ENCODE assay signal across 8 mouse cellular contexts in the genomic region with DNA sequence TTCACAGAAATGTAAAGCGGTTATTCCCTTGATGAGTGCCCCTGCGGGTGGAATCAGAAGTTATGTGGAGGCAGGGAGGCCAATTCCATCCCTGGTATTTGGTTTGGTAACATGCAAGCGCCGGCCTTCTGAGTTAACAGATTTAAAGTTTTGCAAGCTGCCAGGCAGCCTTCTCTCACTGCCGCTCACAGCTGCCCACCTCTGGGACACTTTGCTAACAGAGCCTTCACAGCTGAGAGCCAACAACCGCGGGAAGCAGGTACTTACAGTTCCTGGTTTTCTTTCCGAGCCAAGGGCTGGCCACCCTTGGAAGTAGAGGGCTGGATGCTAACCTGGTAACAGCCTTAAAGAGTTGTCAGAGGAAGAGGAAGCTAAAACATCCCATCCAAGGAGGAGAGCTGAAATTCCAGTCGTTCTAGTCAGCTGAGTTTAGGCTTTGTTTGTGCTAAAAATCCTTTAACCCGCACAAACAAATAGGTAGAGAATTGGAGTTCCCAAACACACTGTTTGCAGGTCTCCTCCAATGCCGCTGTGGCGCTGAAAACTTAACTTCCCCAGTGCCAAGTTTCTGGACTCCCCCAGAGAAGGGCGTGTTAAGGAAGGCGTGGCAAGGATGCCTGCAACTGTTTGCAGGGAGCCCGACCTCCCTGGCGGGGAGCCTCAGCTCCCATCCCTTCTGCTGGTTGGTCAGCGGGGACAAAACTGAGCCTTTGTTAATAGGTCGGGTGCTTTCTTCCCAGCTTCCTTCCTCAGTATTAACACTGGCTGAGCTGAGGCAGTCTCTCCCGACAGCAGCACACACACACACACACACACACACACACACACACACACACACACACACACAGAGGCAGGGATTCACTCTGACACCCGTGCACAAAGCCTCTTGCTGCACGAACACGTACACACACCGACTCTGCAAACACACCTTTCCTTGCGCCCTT. TPM values are rescaled to one million over a fixed set of nuclear protein-coding genes. Genes with fewer than 3 reads are reported as not detected.
A peak's percentile ranks its signal among the peaks of the same experiment; 100 is the strongest.
DNase-seq lines count a peak whose midpoint lies in the region; ATAC-seq and TF ChIP-seq lines count a peak whose summit lies in the region.

A gene (minus strand): TSS at position 706 of the 944 bp plus-strand sequence.

- 0 out of 2 replicates have a peak, but pooled peaks cover 2% of the 10 kb centered on the region for H3K27me3 ChIP-seq in heart, adult 2 months (ENCODE audit: control insufficient read depth, insufficient read depth, low read length)
- no peaks in the 10 kb centered on the region; the same call in 1 of the 2 replicates for H3K27me3 ChIP-seq in intestine, postnatal 0 days (replicated peaks; ENCODE audit: control insufficient read depth, insufficient read depth, low read length)
- no peaks in the 10 kb centered on the region; the same call in 1 of the 2 replicates for H3K27me3 ChIP-seq in liver, embryonic 14.5 days (ENCODE audit: control insufficient read depth, insufficient read depth, low read length)
- H3K27me3 ChIP-seq in neural tube, embryonic 13.5 days: peaks cover 21% of the 10 kb centered on the region

- peaks cover 4 to 5% of the 10 kb centered on the region in 2 experiments; a peak in 3 of 4 replicates for H3K4me1 ChIP-seq in ES-E14 (ENCODE audit: control insufficient read depth in 2 of 2, insufficient read depth in 2 of 2, low read length in 2 of 2, poor library complexity in 1 of 2)
- no peaks in the 10 kb centered on the region for H3K4me1 ChIP-seq in heart, adult 2 months (ENCODE audit: control insufficient read depth, insufficient read depth, low read length)
- H3K4me1 ChIP-seq in intestine, postnatal 0 days (replicated peaks; ENCODE audit: control insufficient read depth, insufficient read depth, low read length): no peaks in the 10 kb centered on the region
- H3K4me1 ChIP-seq in liver, embryonic 14.5 days (replicated peaks; ENCODE audit: control insufficient read depth in 2 of 2, insufficient read depth in 2 of 2, low read length in 1 of 2): no peaks in the 10 kb centered on the region
- peaks cover 27% of the 10 kb centered on the region for H3K4me1 ChIP-seq in neural tube, embryonic 13.5 days (replicated peaks)

- no peak for ATAC-seq in intestine, postnatal 0 days
- ATAC-seq in liver, embryonic 14.5 days (ENCODE audit: insufficient read depth): no peak
- ATAC-seq in neural tube, embryonic 13.5 days (ENCODE audit: low read depth): peak; percentile 75

- no peak for TF ChIP-seq POLR2A in heart, adult 2 months (IDR thresholded peaks at IDR 0.05; ENCODE audit: insufficient read depth, low read depth, low read length)

- peak within 1 kb of the TSS; percentile 19 to 22; a peak in 2 of 4 replicates for H3K4me3 ChIP-seq in ES-E14 (ENCODE audit: insufficient read depth in 1 of 2, low read depth in 1 of 2, low read length in 2 of 2, poor library complexity in 1 of 2, severe bottlenecking in 1 of 2)
- no peak within 1 kb of the TSS; the same call in 1 of the 2 replicates for H3K4me3 ChIP-seq in heart, adult 2 months
- peak within 1 kb of the TSS; percentile 34 for H3K4me3 ChIP-seq in intestine, postnatal 0 days (ENCODE audit: low read depth, low read length)
- peak within 1 kb of the TSS; percentile 8 to 48 for H3K4me3 ChIP-seq in liver, embryonic 14.5 days (ENCODE audit: insufficient read depth in 1 of 2, low read depth in 2 of 2, low read length in 2 of 2)
- peak within 1 kb of the TSS; percentile 30 for H3K4me3 ChIP-seq in neural tube, embryonic 13.5 days

- TF ChIP-seq EP300 in heart, adult 2 months (IDR thresholded peaks at IDR 0.05; ENCODE audit: insufficient read depth, low read depth, low read length): no peak
- no peak for TF ChIP-seq EP300 in liver, embryonic 14.5 days (IDR thresholded peaks at IDR 0.05; ENCODE audit: low read depth)

- peak within 1 kb of the TSS; percentile 49 for H3K4me2 ChIP-seq in intestine, postnatal 0 days (replicated peaks; ENCODE audit: low read depth)
- H3K4me2 ChIP-seq in liver, embryonic 14.5 days (ENCODE audit: low read depth): peak within 1 kb of the TSS; percentile 15; the same call in 1 of the 2 replicates
- peak within 1 kb of the TSS; percentile 55 for H3K4me2 ChIP-seq in neural tube, embryonic 13.5 days

- H3K36me3 ChIP-seq in ES-E14 (ENCODE audit: control insufficient read depth, insufficient read depth, low read length, poor library complexity, severe bottlenecking): no peaks in the 10 kb centered on the region
- H3K36me3 ChIP-seq in heart, adult 2 months (ENCODE audit: control insufficient read depth, insufficient read depth, low read length): no peaks in the 10 kb centered on the region
- no peaks in the 10 kb centered on the region for H3K36me3 ChIP-seq in intestine, postnatal 0 days (ENCODE audit: control insufficient read depth, insufficient read depth)
- no peaks in the 10 kb centered on the region for H3K36me3 ChIP-seq in liver, embryonic 14.5 days (replicated peaks; ENCODE audit: control insufficient read depth, insufficient read depth, low read depth)
- no peaks in the 10 kb centered on the region for H3K36me3 ChIP-seq in neural tube, embryonic 13.5 days

- peak; percentile 45 for DNase-seq in ES-E14 (ENCODE audit: low read depth, low spot score)
- peak; percentile 86 for DNase-seq in embryo, embryonic 11 days
- peak; percentile 26 to 27 for DNase-seq in heart, adult 2 months
- no peak for DNase-seq in liver, embryonic 14.5 days (ENCODE audit: low read depth in 3 of 3, low spot score in 3 of 3)
- DNase-seq in frontal cortex, postnatal 25 days (ENCODE audit: low spot score in 2 of 2): no peak
- no peak for DNase-seq in B cell, adult 2 months

- H3K9ac ChIP-seq in ES-E14 (ENCODE audit: insufficient read depth, low read depth, low read length, poor library complexity, severe bottlenecking): no peak within 1 kb of the TSS
- H3K9ac ChIP-seq in heart, adult 2 months (ENCODE audit: low read depth, low read length): no peak within 1 kb of the TSS
- no peak within 1 kb of the TSS for H3K9ac ChIP-seq in intestine, postnatal 0 days (ENCODE audit: low read depth, low read length)
- H3K9ac ChIP-seq in liver, embryonic 14.5 days (replicated peaks): no peak within 1 kb of the TSS
- peak within 1 kb of the TSS; percentile 52 for H3K9ac ChIP-seq in neural tube, embryonic 13.5 days

- intact Hi-C loops in heart, adult 2 months (cut with DNase I): no loop called here

- H3K27ac ChIP-seq in ES-E14 (ENCODE audit: insufficient read depth, low read depth, low read length, poor library complexity, severe bottlenecking): no peak within 1 kb of the TSS
- H3K27ac ChIP-seq in heart, adult 2 months: no peak within 1 kb of the TSS
- no peak within 1 kb of the TSS for H3K27ac ChIP-seq in intestine, postnatal 0 days (ENCODE audit: low read depth, low read length)
- no peak within 1 kb of the TSS for H3K27ac ChIP-seq in liver, embryonic 14.5 days
- H3K27ac ChIP-seq in neural tube, embryonic 13.5 days (replicated peaks): peak within 1 kb of the TSS; percentile 28

- no peaks in the 10 kb centered on the region for H3K9me3 ChIP-seq in ES-E14 (ENCODE audit: control insufficient read depth, insufficient read depth, low read depth, low read length)
- H3K9me3 ChIP-seq in intestine, postnatal 0 days (ENCODE audit: control insufficient read depth): no peaks in the 10 kb centered on the region
- H3K9me3 ChIP-seq in liver, embryonic 14.5 days (ENCODE audit: control insufficient read depth, low read length): no peaks in the 10 kb centered on the region
- no peaks in the 10 kb centered on the region for H3K9me3 ChIP-seq in neural tube, embryonic 13.5 days

- in situ Hi-C loops in ES-E14 (cut with MboI; ENCODE audit: low sequenced_read_pairs in 2 of 2, unreplicated experiment in 2 of 2): no loop called here

- TF ChIP-seq CTCF in heart, adult 2 months (IDR thresholded peaks at IDR 0.05): no peak
- TF ChIP-seq CTCF in intestine, postnatal 0 days (IDR thresholded peaks at IDR 0.05; ENCODE audit: low read depth): no peak
- no peak for TF ChIP-seq CTCF in liver, embryonic 14.5 days (IDR thresholded peaks at IDR 0.05; ENCODE audit: low read depth)

- H3K79me2 ChIP-seq in heart, adult 2 months (replicated peaks; ENCODE audit: control insufficient read depth, insufficient read depth, low read length): no peaks in the 10 kb centered on the region

- 6% methylated on average over 24 of the region's 24 CpGs for WGBS in heart, adult 2 months
- WGBS in intestine, postnatal 0 days: 3% methylated on average over 23 of the region's 24 CpGs
- 8% methylated on average over 24 of the region's 24 CpGs for WGBS in liver, embryonic 14.5 days (ENCODE audit: insufficient replicate concordance)
- WGBS in neural tube, embryonic 13.5 days: 2% methylated on average over 24 of the region's 24 CpGs

TF ChIP-seq in ES-E14, 5 proteins besides CTCF, POLR2A, EP300 and RAD21:
- TF ChIP-seq CHD2 (IDR thresholded peaks at IDR 0.05; ENCODE audit: low read depth, low read length) (no peak), HCFC1 (IDR thresholded peaks at IDR 0.05; ENCODE audit: borderline replicate concordance, insufficient read depth, low read length) (no peak), ZNF384 (IDR thresholded peaks at IDR 0.05; ENCODE audit: low read depth, low read length) (no peak), MAFK (IDR thresholded peaks at IDR 0.05; ENCODE audit: insufficient read depth, low read depth, low read length) (no peak), ZC3H11A (IDR thresholded peaks at IDR 0.05; ENCODE audit: borderline replicate concordance, low read depth, low read length) (no peak)

RNA-seq across cellular contexts. Expression of the gene that starts here (rescaled TPM):
- 0.48 and 0.58 TPM in 2 replicates for total RNA-seq in ES-E14 (2012; rRNA removed)
- total RNA-seq in heart, adult 2 months (2021): under 1 TPM; 0.21 to 0.52 TPM
- 0.18 and 0.21 TPM in 2 replicates for polyA plus RNA-seq in heart, adult 2 months (2012; rRNA removed)
- 1.5 and 1.6 TPM in 2 replicates for polyA plus RNA-seq in intestine, postnatal 0 days (2015; fragmentation: Nextera tagmentation; extraction: Ambion mirVana)
- 0.76 and 0.90 TPM in 2 replicates for polyA plus RNA-seq in liver, embryonic 14.5 days (2012; rRNA removed)
- polyA plus RNA-seq in liver, embryonic 14.5 days (2014; fragmentation: Nextera tagmentation; extraction: Ambion mirVana): 0.85 and 0.93 TPM in 2 replicates
- polyA plus RNA-seq in neural tube, embryonic 13.5 days (2015; fragmentation: Nextera tagmentation; extraction: Ambion mirVana): 1.8 and 2.3 TPM in 2 replicates

Comparison
In these comparisons a context has a peak if more than half of its experiments do, and no peak if none do; other contexts are left out.
1. Peak in DNase-seq and H3K4me3 ChIP-seq in ES-E14; RNA of the gene not detected or under 1 TPM.
2. Peak in DNase-seq in heart, adult 2 months; RNA of the gene not detected or under 1 TPM.